In genomic region chr6:137159372-137159926, GRCm38 (mm10) we compare ENCODE assay signal across 27 mouse cellular contexts. TPM values are rescaled to one million over a fixed set of nuclear protein-coding genes. Genes with fewer than 3 reads are reported as not detected.
DNase-seq lines count a peak whose midpoint lies in the region; ATAC-seq and TF ChIP-seq lines count a peak whose summit lies in the region.
"Had no signal": no experiment of that assay in that cellular context is flagged by ENCODE, and none has a peak within 500 bp of the region (broad histone marks: within the 10 kb centered on the region; RNA-seq: fewer than 3 reads in every experiment).

No protein-coding gene starts in this region.

- POLR2A ChIA-PET in Patski (lab: Charles Lee): no interaction called here

- H3K4me2 ChIP-seq in forebrain, embryonic 16.5 days (ENCODE audit: low read length): no peak overlapping the region
- no peak overlapping the region for H3K4me2 ChIP-seq in forebrain, embryonic 13.5 days
- no peak overlapping the region for H3K4me2 ChIP-seq in lung, postnatal 0 days (replicated peaks; ENCODE audit: low read depth, low read length)
- H3K4me2 ChIP-seq: embryonic facial prominence, embryonic 13.5 days; heart, embryonic 13.5 days; hindbrain, embryonic 15.5 days had no signal

- no peak for TF ChIP-seq CTCF in lung, postnatal 0 days (IDR thresholded peaks at IDR 0.05)
- no peak for TF ChIP-seq CTCF in Patski (IDR thresholded peaks at IDR 0.05)

- in situ Hi-C loops in Patski (cut with MboI; ENCODE audit: low pct_unique_long_range_greater_than_20kb): no loop called here

- peak; percentile 57 for ATAC-seq in forebrain, embryonic 16.5 days
- ATAC-seq in forebrain, embryonic 13.5 days: no peak
- ATAC-seq in lung, postnatal 0 days: no peak
- ATAC-seq in Patski: peak; percentile 51
- ATAC-seq: CD4-positive, CD25-positive, alpha-beta regulatory T cell, adult 4 months; forebrain, postnatal 0 days; intestine, postnatal 0 days had no signal

- H3K27me3 ChIP-seq in forebrain, embryonic 16.5 days (replicated peaks; ENCODE audit: control insufficient read depth, insufficient read depth, low read length): no peaks in the 10 kb centered on the region
- H3K27me3 ChIP-seq in forebrain, embryonic 13.5 days: no peaks in the 10 kb centered on the region
- H3K27me3 ChIP-seq in lung, postnatal 0 days (replicated peaks; ENCODE audit: insufficient read depth, low read length): no peaks in the 10 kb centered on the region
- no peaks in the 10 kb centered on the region for H3K27me3 ChIP-seq in Patski
- H3K27me3 ChIP-seq: embryonic facial prominence, embryonic 13.5 days; heart, embryonic 13.5 days; hindbrain, embryonic 15.5 days had no signal

- 0 out of 2 replicates have a peak, but pooled peaks cover 6% of the 10 kb centered on the region for H3K4me1 ChIP-seq in forebrain, embryonic 16.5 days (replicated peaks; ENCODE audit: control insufficient read depth, insufficient read depth, low read length)
- H3K4me1 ChIP-seq in forebrain, embryonic 13.5 days: peaks cover 8% of the 10 kb centered on the region; the same call in 1 of the 2 replicates
- H3K4me1 ChIP-seq in lung, postnatal 0 days (ENCODE audit: insufficient read depth, low read depth, low read length): peaks cover 3% of the 10 kb centered on the region; the same call in 1 of the 2 replicates
- H3K4me1 ChIP-seq: forebrain, embryonic 10.5 days; hindbrain, embryonic 15.5 days had no signal

- H3K9ac ChIP-seq in forebrain, embryonic 16.5 days (replicated peaks; ENCODE audit: low read depth, low read length): no peak overlapping the region
- H3K9ac ChIP-seq in forebrain, embryonic 13.5 days: no peak overlapping the region
- H3K9ac ChIP-seq in lung, postnatal 0 days (replicated peaks; ENCODE audit: low read depth): no peak overlapping the region
- H3K9ac ChIP-seq: embryonic facial prominence, embryonic 13.5 days; forebrain, postnatal 0 days; heart, embryonic 13.5 days; hindbrain, embryonic 15.5 days had no signal

- H3K4me3 ChIP-seq in forebrain, embryonic 16.5 days (replicated peaks; ENCODE audit: low read length): no peak overlapping the region
- no peak overlapping the region for H3K4me3 ChIP-seq in forebrain, embryonic 13.5 days
- H3K4me3 ChIP-seq in lung, postnatal 0 days (ENCODE audit: low read depth, low read length): no peak overlapping the region
- H3K4me3 ChIP-seq: embryonic facial prominence, embryonic 13.5 days; forebrain, embryonic 10.5 days; heart, adult 2 months; heart, embryonic 10.5 days; heart, embryonic 13.5 days; hindbrain, embryonic 15.5 days had no signal

- peak; percentile 29 for DNase-seq in lung, postnatal 0 days (ENCODE audit: low spot score)
- DNase-seq in lung, adult 18-20 months: no peak
- no peak for DNase-seq in Patski (ENCODE audit: low read depth, low spot score)
- DNase-seq in gastrocnemius, postnatal 10 days: no peak
- DNase-seq in spleen, postnatal 36 days (ENCODE audit: low spot score in 2 of 2): no peak
- DNase-seq: adrenal gland, adult 2 months; adrenal gland, postnatal 25 days; cerebellum, adult 11 months; cerebellum, adult 2 months; cerebellum, adult 9-11 months; cerebellum, postnatal 25 days; forebrain, postnatal 0 days; gastrocnemius, postnatal 14 days; heart, adult 2 months; heart, postnatal 14 days; heart, postnatal 4 days; kidney, adult 2 months had no signal

- CTCF ChIA-PET in Patski (lab: Charles Lee): interaction anchor here (1.1 to 3.5 kb wide), 4 partner anchors 10 to 61 kb away, joined by 4 to 12 read pairs (median 6); partner anchors contain the start of gene Rerg

- H3K27ac ChIP-seq in forebrain, embryonic 16.5 days (ENCODE audit: low read length): no peak overlapping the region
- no peak overlapping the region for H3K27ac ChIP-seq in forebrain, embryonic 13.5 days
- no peak overlapping the region for H3K27ac ChIP-seq in lung, postnatal 0 days (ENCODE audit: low read length)
- H3K27ac ChIP-seq: embryonic facial prominence, embryonic 13.5 days; forebrain, embryonic 10.5 days; heart, adult 2 months; heart, embryonic 10.5 days; heart, embryonic 13.5 days; hindbrain, embryonic 15.5 days had no signal

- WGBS in forebrain, embryonic 16.5 days: 54% methylated on average over 8 of the region's 8 CpGs
- 83% methylated on average over 8 of the region's 8 CpGs for WGBS in forebrain, embryonic 13.5 days
- WGBS in lung, postnatal 0 days: 83% methylated on average over 8 of the region's 8 CpGs

- no peak for TF ChIP-seq EP300 in lung, postnatal 0 days (IDR thresholded peaks at IDR 0.05)

- no peaks in the 10 kb centered on the region for H3K9me3 ChIP-seq in forebrain, embryonic 16.5 days (ENCODE audit: control insufficient read depth, low read length)
- H3K9me3 ChIP-seq in forebrain, embryonic 13.5 days (replicated peaks): no peaks in the 10 kb centered on the region
- no peaks in the 10 kb centered on the region for H3K9me3 ChIP-seq in lung, postnatal 0 days (ENCODE audit: low read length)
- H3K9me3 ChIP-seq: embryonic facial prominence, embryonic 13.5 days; forebrain, embryonic 10.5 days; heart, embryonic 10.5 days; heart, embryonic 13.5 days; hindbrain, embryonic 15.5 days had no signal

- H3K36me3 ChIP-seq in forebrain, embryonic 16.5 days (ENCODE audit: control insufficient read depth, insufficient read depth): no peaks in the 10 kb centered on the region
- H3K36me3 ChIP-seq in forebrain, embryonic 13.5 days (ENCODE audit: poor library complexity, severe bottlenecking): no peaks in the 10 kb centered on the region
- no peaks in the 10 kb centered on the region for H3K36me3 ChIP-seq in lung, postnatal 0 days (ENCODE audit: insufficient read depth, low read length)
- H3K36me3 ChIP-seq: forebrain, embryonic 10.5 days; heart, embryonic 10.5 days; heart, embryonic 13.5 days; hindbrain, embryonic 15.5 days had no signal

RNA-seq across cellular contexts. Expression of gene Rerg, which starts 10.8 kb away (rescaled TPM):
- polyA plus RNA-seq in forebrain, embryonic 16.5 days (2015; fragmentation: Nextera tagmentation; extraction: Ambion mirVana): 6.9 and 7.2 TPM in 2 replicates
- 3.4 and 4.1 TPM in 2 replicates for polyA plus RNA-seq in forebrain, embryonic 13.5 days (2015; fragmentation: Nextera tagmentation; extraction: Ambion mirVana)
- 33.4 and 42.9 TPM in 2 replicates for polyA plus RNA-seq in lung, postnatal 0 days (2015; fragmentation: Nextera tagmentation; extraction: Ambion mirVana)
- 2.3 TPM for polyA plus RNA-seq in Patski (2021)
- total RNA-seq in gastrocnemius, postnatal 10 days (2021): 1 to 10 TPM; 2.8 to 3.8 TPM
- total RNA-seq: common myeloid progenitor, adult 5-6 weeks had no signal
- polyA plus RNA-seq: CD4-positive, CD25-positive, alpha-beta regulatory T cell, adult 4 months had no signal

Comparison
In these comparisons a context has a peak if more than half of its experiments do, and no peak if none do; other contexts are left out.
1. ATAC-seq: peak in forebrain, embryonic 16.5 days (single experiment) and Patski (single experiment); none in forebrain, embryonic 13.5 days (single experiment) and lung, postnatal 0 days (single experiment).